Mouse (Mus musculus): ENCODE data around the gene Stap2.

- TF ChIP-seq CTCF (IDR thresholded peaks at IDR 0.05; ENCODE audit: insufficient read depth, low read length) (no peak), POLR2A (IDR thresholded peaks at IDR 0.05; ENCODE audit: borderline replicate concordance, extremely low read depth, low read depth, low read length) (no peak)
These were observed 40.4 kb downstream of the Stap2 start for GRCm38 (mm10) chr17:55964996-55965395.

Data from lung, adult 2 months (tissue).